Comparison of ENCODE assay signal across 9 mouse cellular contexts in genomic region chr3:126609795-126610451, GRCm38 (mm10). TPM values are rescaled to one million over a fixed set of nuclear protein-coding genes. Genes with fewer than 3 reads are reported as not detected.
DNase-seq lines count a peak whose midpoint lies in the region; ATAC-seq and TF ChIP-seq lines count a peak whose summit lies in the region.
"Had no signal": no experiment of that assay in that cellular context is flagged by ENCODE, and none has a peak within 500 bp of the region (broad histone marks: within the 10 kb centered on the region; RNA-seq: fewer than 3 reads in every experiment).

No protein-coding gene starts in this region.

- ATAC-seq in midbrain, embryonic 12.5 days (ENCODE audit: low FRiP score, low read depth), result peak; percentile 50; the same call in 1 of the 2 replicates
- ATAC-seq in midbrain, embryonic 16.5 days, result no peak
- ATAC-seq in hindbrain, embryonic 14.5 days (ENCODE audit: low FRiP score), result 0 out of 2 replicates have a peak, but pooled peaks have one; percentile 48
- peak; percentile 51; the same call in 1 of the 2 replicates for ATAC-seq in neural tube, embryonic 12.5 days (ENCODE audit: low FRiP score, low read depth)

- H3K9ac ChIP-seq in midbrain, embryonic 12.5 days (replicated peaks), result no peak overlapping the region
- no peak overlapping the region for H3K9ac ChIP-seq in midbrain, embryonic 16.5 days (ENCODE audit: low read depth, low read length)
- no peak overlapping the region for H3K9ac ChIP-seq in hindbrain, embryonic 14.5 days
- H3K9ac ChIP-seq in neural tube, embryonic 12.5 days, result no peak overlapping the region
- H3K9ac ChIP-seq: liver, embryonic 13.5 days had no signal

- no peaks in the 10 kb centered on the region for H3K27me3 ChIP-seq in midbrain, embryonic 12.5 days
- no peaks in the 10 kb centered on the region for H3K27me3 ChIP-seq in midbrain, embryonic 16.5 days (ENCODE audit: control insufficient read depth, insufficient read depth, low read depth, low read length)
- H3K27me3 ChIP-seq in hindbrain, embryonic 14.5 days (ENCODE audit: control insufficient read depth, insufficient read depth, low read length), result no peaks in the 10 kb centered on the region
- H3K27me3 ChIP-seq in neural tube, embryonic 12.5 days (replicated peaks), result no peaks in the 10 kb centered on the region

- H3K4me3 ChIP-seq in midbrain, embryonic 12.5 days, result no peak overlapping the region
- no peak overlapping the region for H3K4me3 ChIP-seq in midbrain, embryonic 16.5 days (ENCODE audit: low read depth, low read length)
- no peak overlapping the region for H3K4me3 ChIP-seq in hindbrain, embryonic 14.5 days (replicated peaks; ENCODE audit: low read length)
- H3K4me3 ChIP-seq in neural tube, embryonic 12.5 days, result no peak overlapping the region
- H3K4me3 ChIP-seq: liver, embryonic 13.5 days had no signal

- DNase-seq in brain, embryonic 14.5 days (ENCODE audit: low read depth), result peak; percentile 43
- no peak for DNase-seq in hindbrain, embryonic 14.5 days (ENCODE audit: low spot score)
- DNase-seq in layer of hippocampus, postnatal 25 days (ENCODE audit: extremely low spot score in 1 of 2, low spot score in 1 of 2), result no peak
- no peak for DNase-seq in left cerebral cortex, adult 11 months (ENCODE audit: low spot score)
- no peak for DNase-seq in cerebellum, postnatal 10 days
- DNase-seq: liver, embryonic 13.5 days had no signal

- no peak overlapping the region for H3K27ac ChIP-seq in midbrain, embryonic 12.5 days (replicated peaks)
- no peak overlapping the region for H3K27ac ChIP-seq in midbrain, embryonic 16.5 days (ENCODE audit: low read length)
- no peak overlapping the region for H3K27ac ChIP-seq in hindbrain, embryonic 14.5 days
- no peak overlapping the region for H3K27ac ChIP-seq in neural tube, embryonic 12.5 days
- H3K27ac ChIP-seq: liver, embryonic 13.5 days had no signal

- no peaks in the 10 kb centered on the region for H3K36me3 ChIP-seq in midbrain, embryonic 12.5 days
- no peaks in the 10 kb centered on the region for H3K36me3 ChIP-seq in midbrain, embryonic 16.5 days (ENCODE audit: control insufficient read depth, insufficient read depth, low read length)
- no peaks in the 10 kb centered on the region for H3K36me3 ChIP-seq in hindbrain, embryonic 14.5 days (replicated peaks; ENCODE audit: control insufficient read depth, insufficient read depth)
- H3K36me3 ChIP-seq in neural tube, embryonic 12.5 days, result no peaks in the 10 kb centered on the region
- H3K36me3 ChIP-seq: liver, embryonic 13.5 days had no signal

- H3K4me2 ChIP-seq in midbrain, embryonic 12.5 days (replicated peaks), result no peak overlapping the region
- no peak overlapping the region for H3K4me2 ChIP-seq in midbrain, embryonic 16.5 days (ENCODE audit: low read length)
- H3K4me2 ChIP-seq in hindbrain, embryonic 14.5 days (replicated peaks), result no peak overlapping the region
- H3K4me2 ChIP-seq in neural tube, embryonic 12.5 days (replicated peaks), result no peak overlapping the region
- H3K4me2 ChIP-seq: liver, embryonic 13.5 days had no signal

- no peak for TF ChIP-seq CTCF in brain, embryonic 14.5 days (IDR thresholded peaks at IDR 0.05; ENCODE audit: borderline replicate concordance, extremely low read depth, insufficient read depth, insufficient read length)

- no peaks in the 10 kb centered on the region for H3K9me3 ChIP-seq in midbrain, embryonic 12.5 days
- no peaks in the 10 kb centered on the region for H3K9me3 ChIP-seq in midbrain, embryonic 16.5 days (replicated peaks; ENCODE audit: control insufficient read depth, low read length, poor library complexity, severe bottlenecking)
- H3K9me3 ChIP-seq in hindbrain, embryonic 14.5 days (ENCODE audit: control insufficient read depth, low read length), result no peaks in the 10 kb centered on the region
- no peaks in the 10 kb centered on the region for H3K9me3 ChIP-seq in neural tube, embryonic 12.5 days
- H3K9me3 ChIP-seq: liver, embryonic 13.5 days had no signal

- WGBS in midbrain, embryonic 12.5 days, result 68% methylated on average over 14 of the region's 14 CpGs
- 64% methylated on average over 14 of the region's 14 CpGs for WGBS in midbrain, embryonic 16.5 days
- 63% methylated on average over 14 of the region's 14 CpGs for WGBS in hindbrain, embryonic 14.5 days
- 65% methylated on average over 14 of the region's 14 CpGs for WGBS in neural tube, embryonic 12.5 days

- 0 out of 2 replicates have a peak, but pooled peaks cover 5% of the 10 kb centered on the region for H3K4me1 ChIP-seq in midbrain, embryonic 12.5 days
- no peaks in the 10 kb centered on the region for H3K4me1 ChIP-seq in midbrain, embryonic 16.5 days (ENCODE audit: control insufficient read depth, insufficient read depth, low read length)
- H3K4me1 ChIP-seq in hindbrain, embryonic 14.5 days (replicated peaks; ENCODE audit: control insufficient read depth, insufficient read depth, low read length), result peaks cover 7% of the 10 kb centered on the region; the same call in 1 of the 2 replicates
- peaks cover 5% of the 10 kb centered on the region; the same call in 1 of the 2 replicates for H3K4me1 ChIP-seq in neural tube, embryonic 12.5 days

- TF ChIP-seq POLR2A in brain, embryonic 14.5 days (IDR thresholded peaks at IDR 0.05; ENCODE audit: borderline replicate concordance, extremely low read depth, insufficient read depth, insufficient read length, poor library complexity, severe bottlenecking), result no peak

RNA-seq across cellular contexts. Expression of gene Camk2d, which starts 13.8 kb away (rescaled TPM):
- polyA plus RNA-seq in midbrain, embryonic 12.5 days (2016; fragmentation: Nextera tagmentation; extraction: Ambion mirVana), result 14.1 and 19.7 TPM in 2 replicates
- polyA plus RNA-seq in midbrain, embryonic 16.5 days (2015; fragmentation: Nextera tagmentation; extraction: Ambion mirVana), result 62.5 and 74.7 TPM in 2 replicates
- 64.8 and 84.1 TPM in 2 replicates for polyA plus RNA-seq in brain, embryonic 14.5 days (2012; rRNA removed)
- polyA plus RNA-seq in hindbrain, embryonic 14.5 days (2014; fragmentation: Nextera tagmentation; extraction: Ambion mirVana), result 109 and 117 TPM in 2 replicates
- 31.4 and 32.6 TPM in 2 replicates for polyA plus RNA-seq in neural tube, embryonic 12.5 days (2016; fragmentation: Nextera tagmentation; extraction: Ambion mirVana)
- 10 to 100 TPM; 37.0 to 37.2 TPM for total RNA-seq in layer of hippocampus, postnatal 25 days (2021)
